ENCODE assay signal across 9 mouse cellular contexts in the genomic region with DNA sequence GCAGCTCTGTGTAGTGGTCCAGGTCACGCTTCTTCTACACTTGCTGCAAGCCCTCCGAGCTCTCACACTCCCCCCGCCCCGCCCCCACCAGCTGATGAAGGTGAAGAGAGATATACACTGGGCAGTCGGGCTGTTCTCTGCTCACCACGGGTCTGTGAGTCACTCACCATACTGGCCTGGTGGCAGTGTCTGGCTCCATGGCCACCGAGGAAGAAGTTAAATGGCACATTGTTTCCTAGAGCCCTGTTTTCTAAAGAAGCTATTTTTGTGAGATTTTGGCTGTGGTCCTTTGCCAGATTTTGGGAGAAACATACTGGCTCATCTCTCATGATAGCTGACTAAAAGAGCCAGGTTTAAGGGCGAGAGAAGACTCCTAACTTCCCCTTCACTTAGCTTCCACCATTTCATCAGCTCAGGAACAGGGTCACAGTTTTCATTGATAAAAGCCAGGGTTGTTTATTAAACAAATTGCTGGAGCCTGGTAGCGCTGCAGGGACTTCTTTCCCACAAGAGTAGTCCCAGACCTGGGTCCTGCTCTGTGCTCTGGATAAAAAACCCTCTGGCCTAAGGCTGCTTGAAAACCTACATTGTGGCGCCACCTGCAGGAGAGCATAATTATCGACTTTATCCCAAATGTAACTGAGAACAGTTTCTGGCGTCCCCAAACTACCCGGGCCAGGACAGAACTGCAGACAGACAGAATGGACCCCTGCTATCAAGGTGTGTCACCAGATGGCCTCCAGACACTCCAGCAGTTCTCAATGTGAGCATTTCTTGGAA. TPM values are rescaled to one million over a fixed set of nuclear protein-coding genes. Genes with fewer than 3 reads are reported as not detected.
DNase-seq lines count a peak whose midpoint lies in the region; ATAC-seq lines count a peak whose summit lies in the region.
"Had no signal": no experiment of that assay in that cellular context is flagged by ENCODE, and none has a peak within 500 bp of the region (broad histone marks: within the 10 kb centered on the region; RNA-seq: fewer than 3 reads in every experiment).

No protein-coding gene starts in this region.

- H3K27ac ChIP-seq in forebrain, embryonic 11.5 days (ENCODE audit: low read depth, low read length): no peak overlapping the region
- no peak overlapping the region for H3K27ac ChIP-seq in forebrain, embryonic 16.5 days (ENCODE audit: low read length)
- H3K27ac ChIP-seq: limb, embryonic 15.5 days had no signal

- H3K36me3 ChIP-seq in forebrain, embryonic 11.5 days (ENCODE audit: control insufficient read depth, insufficient read depth, low read length): no peaks in the 10 kb centered on the region
- no peaks in the 10 kb centered on the region for H3K36me3 ChIP-seq in forebrain, embryonic 16.5 days (ENCODE audit: control insufficient read depth, insufficient read depth)
- H3K36me3 ChIP-seq: limb, embryonic 15.5 days had no signal

- H3K9ac ChIP-seq in forebrain, embryonic 11.5 days (ENCODE audit: low read length): no peak overlapping the region
- no peak overlapping the region for H3K9ac ChIP-seq in forebrain, embryonic 16.5 days (replicated peaks; ENCODE audit: low read depth, low read length)
- H3K9ac ChIP-seq: limb, embryonic 15.5 days had no signal

- WGBS in forebrain, embryonic 11.5 days: 38% methylated on average over 13 of the region's 13 CpGs
- 36% methylated on average over 13 of the region's 13 CpGs for WGBS in forebrain, embryonic 16.5 days

- no peak overlapping the region for H3K4me3 ChIP-seq in forebrain, embryonic 11.5 days (ENCODE audit: low read depth, low read length)
- no peak overlapping the region for H3K4me3 ChIP-seq in forebrain, embryonic 16.5 days (replicated peaks; ENCODE audit: low read length)
- H3K4me3 ChIP-seq: limb, embryonic 15.5 days had no signal

- H3K4me1 ChIP-seq in forebrain, embryonic 11.5 days (replicated peaks; ENCODE audit: control insufficient read depth, insufficient read depth, low read length): peaks cover 5% of the 10 kb centered on the region
- H3K4me1 ChIP-seq in forebrain, embryonic 16.5 days (replicated peaks; ENCODE audit: control insufficient read depth, insufficient read depth, low read length): peaks cover 2% of the 10 kb centered on the region; the same call in 1 of the 2 replicates

- no peak for ATAC-seq in forebrain, embryonic 11.5 days (replicated peaks; ENCODE audit: low FRiP score)
- no peak for ATAC-seq in forebrain, embryonic 16.5 days
- ATAC-seq in hematopoietic stem cell, adult 5-6 weeks (replicated peaks in 1 of 2; ENCODE audit: insufficient read depth in 1 of 2, low FRiP score in 2 of 2, low TSS enrichment in 1 of 2, low read depth in 1 of 2, poor library complexity in 2 of 2, severe bottlenecking in 2 of 2): peak; percentile 47 to 62; a peak in 3 of 4 replicates

- DNase-seq in forebrain, embryonic 11.5 days (ENCODE audit: low spot score): peak; percentile 83
- DNase-seq in adrenal gland, postnatal 36 days: peak; percentile 77 to 80
- peak; percentile 76 for DNase-seq in embryo, embryonic 9.5 days (ENCODE audit: extremely low spot score)
- DNase-seq in layer of hippocampus, postnatal 36 days: peak; percentile 63 to 67
- DNase-seq in lung, postnatal 25 days (ENCODE audit: low spot score): peak; percentile 75
- peak; percentile 88 for DNase-seq in testis, postnatal 10 days (ENCODE audit: low spot score)

- H3K9me3 ChIP-seq in forebrain, embryonic 11.5 days (ENCODE audit: control insufficient read depth, low read length): no peaks in the 10 kb centered on the region
- H3K9me3 ChIP-seq in forebrain, embryonic 16.5 days (ENCODE audit: control insufficient read depth, low read length): no peaks in the 10 kb centered on the region
- H3K9me3 ChIP-seq: limb, embryonic 15.5 days had no signal

- peaks cover 20% of the 10 kb centered on the region for H3K27me3 ChIP-seq in forebrain, embryonic 11.5 days (ENCODE audit: control insufficient read depth, insufficient read depth, low read length)
- H3K27me3 ChIP-seq in forebrain, embryonic 16.5 days (replicated peaks; ENCODE audit: control insufficient read depth, insufficient read depth, low read length): no peaks in the 10 kb centered on the region

- no peak overlapping the region for H3K4me2 ChIP-seq in forebrain, embryonic 11.5 days (ENCODE audit: low read depth, low read length, severe bottlenecking)
- no peak overlapping the region for H3K4me2 ChIP-seq in forebrain, embryonic 16.5 days (ENCODE audit: low read length)
- H3K4me2 ChIP-seq: limb, embryonic 15.5 days had no signal

RNA-seq across cellular contexts. Expression of a gene that starts 3.2 kb away (rescaled TPM):
- polyA plus RNA-seq in forebrain, embryonic 11.5 days (2014; fragmentation: Nextera tagmentation; extraction: Ambion mirVana): 3.5 and 4.3 TPM in 2 replicates
- 25.8 and 28.2 TPM in 2 replicates for polyA plus RNA-seq in forebrain, embryonic 16.5 days (2015; fragmentation: Nextera tagmentation; extraction: Ambion mirVana)
- total RNA-seq in adrenal gland, postnatal 36 days (2021): 1 to 10 TPM; 4.3 to 5.2 TPM
- 0.75 and 0.84 TPM in 2 replicates for total RNA-seq in hematopoietic stem cell, adult 5-6 weeks (2017)
- 100 to 1,000 TPM; 115 to 134 TPM for total RNA-seq in layer of hippocampus, postnatal 36 days (2021)

Comparison
In these comparisons a context has a peak if more than half of its experiments do, and no peak if none do; other contexts are left out.
1. ATAC-seq: peak in hematopoietic stem cell, adult 5-6 weeks (2 of 2); none in forebrain, embryonic 11.5 days (single experiment) and forebrain, embryonic 16.5 days (single experiment).
2. RNA of a gene that starts 3.2 kb away (total RNA-seq): 115 to 134 TPM in layer of hippocampus, postnatal 36 days; 4.3 to 5.2 TPM in adrenal gland, postnatal 36 days and 0.75 to 0.84 TPM in hematopoietic stem cell, adult 5-6 weeks; every median in the first group is over 10 times any median in the second.
3. Peak in every context shown above with its lines, with median percentiles within 50 percentile points of each other: DNase-seq.